Mouse (Mus musculus): ENCODE measurements at regions not wholly inside any gene's neighbourhood (a gene's known extent, or its start where the extent isn't known, plus 50 kb on each side); places are given as distances from the start of the nearest gene placed in this dataset.

DNA sequence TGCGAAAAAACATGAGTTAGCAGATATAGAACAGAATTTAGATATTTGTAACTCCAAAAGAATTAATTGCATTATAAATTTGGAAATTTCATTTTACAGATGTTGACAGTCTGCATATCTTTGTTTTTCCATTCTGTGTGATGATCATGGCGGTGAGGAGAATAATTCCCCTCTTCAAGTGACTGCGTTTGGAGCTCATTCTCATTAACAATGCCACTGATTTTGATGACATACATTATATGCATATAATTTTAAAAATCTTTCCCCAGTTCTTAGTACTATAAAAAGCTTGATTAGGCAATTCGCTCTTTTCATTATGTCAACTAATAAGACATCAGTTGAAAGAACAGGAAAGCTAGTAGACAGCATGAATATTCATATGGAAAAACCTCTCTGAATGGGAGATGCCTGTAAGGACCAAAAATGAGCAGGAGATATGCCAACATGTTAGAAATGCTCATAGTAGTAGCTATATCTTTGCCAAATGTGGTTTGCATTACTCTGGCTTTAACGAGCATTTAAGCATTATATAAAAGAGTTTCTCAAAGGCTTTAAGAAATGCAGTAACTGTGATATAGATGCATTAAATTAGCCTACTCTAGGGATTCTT is 849.2 kb upstream of the Cldn34c4 start:
- Histone ChIP-seq H3K9me3 (replicated peaks) (no peaks in the 10 kb centered on the region), H3K4me1 (no peaks in the 10 kb centered on the region), H3K4me2 (no peak overlapping the region), H3K4me3 (replicated peaks) (no peak overlapping the region), H3K36me3 (no peaks in the 10 kb centered on the region), H3K27me3 (replicated peaks) (no peaks in the 10 kb centered on the region), H3K27ac (replicated peaks) (no peak overlapping the region), H3K9ac (replicated peaks) (no peak overlapping the region)
- 88% methylated on average over 5 of the region's 5 CpGs for WGBS
- no peak for ATAC-seq (ENCODE audit: low FRiP score)

- no peaks in the 10 kb centered on the region for H3K27me3 ChIP-seq (replicated peaks)
- H3K36me3 ChIP-seq, result no peaks in the 10 kb centered on the region
- H3K4me2 ChIP-seq, result no peak overlapping the region
- H3K9ac ChIP-seq (replicated peaks), result no peak overlapping the region
- no peak overlapping the region for H3K27ac ChIP-seq (replicated peaks)
- ATAC-seq (ENCODE audit: low FRiP score), result no peak
- 25% methylated on average over 3 of the region's 3 CpGs for WGBS
- no peaks in the 10 kb centered on the region for H3K4me1 ChIP-seq
- no peaks in the 10 kb centered on the region for H3K9me3 ChIP-seq (replicated peaks)
- H3K4me3 ChIP-seq (replicated peaks), result no peak overlapping the region
Observed at GRCm38 (mm10) chrX:128577402-128577801, 841.0 kb upstream of the Cldn34c4 start.

DNA sequence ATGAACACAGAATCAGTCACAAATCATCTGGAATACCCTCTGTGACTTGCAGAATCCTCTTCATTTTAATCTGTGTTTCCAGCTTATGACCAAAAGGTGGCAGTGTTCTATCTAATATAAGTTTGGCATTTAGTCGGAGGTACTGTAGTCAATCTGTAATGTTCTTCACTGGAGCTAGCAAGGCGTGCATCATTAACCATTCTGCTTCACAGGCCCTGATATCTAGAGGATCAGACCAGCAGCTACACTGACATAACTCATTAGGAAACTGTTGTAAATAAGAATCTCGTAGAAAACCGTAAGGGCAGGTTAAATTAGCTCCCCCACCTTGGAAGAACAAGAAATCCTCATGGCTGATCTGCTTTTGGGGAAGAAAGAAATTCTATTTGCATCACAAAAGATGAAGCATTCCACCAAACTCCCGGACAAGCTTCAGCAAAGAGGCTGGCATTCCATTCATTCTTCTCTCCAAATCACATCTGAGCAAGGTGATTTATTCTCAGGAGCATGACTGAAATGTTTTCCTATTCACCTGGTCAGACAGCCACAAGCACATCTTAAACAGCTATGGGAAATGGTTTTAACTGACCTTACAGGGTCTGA is 840.0 kb upstream of the Cldn34c4 start:
- Histone ChIP-seq H3K36me3 (no peaks in the 10 kb centered on the region), H3K4me1 (no peaks in the 10 kb centered on the region), H3K4me2 (no peak overlapping the region), H3K4me3 (replicated peaks) (no peak overlapping the region), H3K27me3 (replicated peaks) (no peaks in the 10 kb centered on the region), H3K9me3 (replicated peaks) (no peaks in the 10 kb centered on the region), H3K27ac (replicated peaks) (no peak overlapping the region), H3K9ac (replicated peaks) (no peak overlapping the region)
- peak; percentile 72; the same call in 1 of the 2 replicates for ATAC-seq (ENCODE audit: low FRiP score)
- WGBS, result 13% methylated on average over 5 of the region's 5 CpGs

Measured in neural tube, embryonic 15.5 days (tissue).